Mouse (Mus musculus) testis, adult 2 months (tissue): Measurements from ENCODE around the gene Bag6. TPM values are rescaled to one million over a fixed set of nuclear protein-coding genes. Genes with fewer than 3 reads are reported as not detected.

Experiments used
- H3K27ac ChIP-seq: fragments of 200-500 bp; 2 replicates; pipeline ENCODE4 v1.5.1; 2012; ENCODE audit warnings: low read depth, low read length; ENCODE audit not compliant: control insufficient read depth, insufficient read depth
- H3K27me3 ChIP-seq: fragments of 200-500 bp; 2 replicates; pipeline ENCODE4 v1.6.1; 2012; ENCODE audit warnings: mild to moderate bottlenecking, low read length, moderate library complexity; ENCODE audit not compliant: control insufficient read depth, insufficient read depth
- H3K36me3 ChIP-seq: fragments of 200-500 bp; 2 replicates; pipeline ENCODE4 v1.6.1; 2012; ENCODE audit warnings: mild to moderate bottlenecking, low read length; ENCODE audit not compliant: control insufficient read depth, insufficient read depth
- H3K4me1 ChIP-seq: fragments of 200-500 bp; 2 replicates; pipeline ENCODE4 v1.6.1; 2012; ENCODE audit warnings: low read length; ENCODE audit not compliant: control insufficient read depth, insufficient read depth
- H3K4me3 ChIP-seq: fragments of 200-500 bp; 2 replicates; pipeline ENCODE4 v1.5.1; 2012; ENCODE audit warnings: low read depth, mild to moderate bottlenecking, low read length, moderate library complexity, mixed read lengths; ENCODE audit not compliant: control insufficient read depth
- CTCF ChIP-seq: fragments of 200-500 bp; IDR thresholded peaks from 2 replicates; pipeline ENCODE4 v1.5.1; 2012; ENCODE audit warnings: low read depth, mild to moderate bottlenecking, inconsistent platforms, low read length, moderate library complexity; ENCODE audit not compliant: control insufficient read depth, insufficient read depth, insufficient replicate concordance
- POLR2A ChIP-seq: fragments of 200-500 bp; IDR thresholded peaks from 2 replicates; pipeline ENCODE4 v1.6.1; 2012; ENCODE audit warnings: low read depth, mild to moderate bottlenecking, inconsistent platforms, low read length, moderate library complexity; ENCODE audit not compliant: control insufficient read depth
- polyA plus RNA-seq: library from polyadenylated mRNA; depleted of rRNA; stranded (reverse); fragments of >200 nt; gene quantifications from 2 replicates; pipeline ENCODE4 v1.2.3, GENCODE M21; 2012; rRNA removed

The Bag6 gene
- polyA plus RNA-seq, result 709 and 791 TPM in 2 replicates

- Histone ChIP-seq H3K27me3 (no peaks in the 10 kb centered on the region), H3K4me1 (peaks cover 2% of the 10 kb centered on the region; the same call in 1 of the 2 replicates), H3K36me3 (peaks cover 2% of the 10 kb centered on the region), H3K27ac (peak within 1 kb of the TSS; percentile 97), H3K4me3 (peak within 1 kb of the TSS; percentile 98)
- TF ChIP-seq POLR2A, result peak; percentile 70
- TF ChIP-seq CTCF, result no peak; the same call in 1 of the 2 replicates
Measured at GRCm38 (mm10) chr17:35134801-35135590, at the start of gene Bag6. TSS of gene Bag6 (plus strand) at chr17:35135178.

- H3K4me1 ChIP-seq, result peaks cover 4% of the 10 kb centered on the region; the same call in 1 of the 2 replicates
- H3K36me3 ChIP-seq, result no peaks in the 10 kb centered on the region
- TF ChIP-seq CTCF, result no peak
- TF ChIP-seq POLR2A, result no peak
- no peak within 1 kb of the TSS for H3K27ac ChIP-seq
- H3K4me3 ChIP-seq, result no peak within 1 kb of the TSS
- no peaks in the 10 kb centered on the region for H3K27me3 ChIP-seq
Measured at GRCm38 (mm10) chr17:35085208-35085865, 49.6 kb upstream of the Bag6 start, which contains the start of gene Ly6g6f. TSS of gene Ly6g6f (minus strand) at chr17:35085610.

GRCm38 (mm10) chr17:35088151-35088550 lies 46.8 kb upstream of the Bag6 start:
- Histone ChIP-seq H3K36me3 (no peaks in the 10 kb centered on the region; the same call in 1 of the 2 replicates), H3K4me3 (no peak overlapping the region), H3K27ac (no peak overlapping the region), H3K4me1 (peaks cover 5% of the 10 kb centered on the region; the same call in 1 of the 2 replicates), H3K27me3 (no peaks in the 10 kb centered on the region)
- TF ChIP-seq POLR2A (no peak), CTCF (no peak)

- no peaks in the 10 kb centered on the region for H3K27me3 ChIP-seq
- H3K4me3 ChIP-seq, result peak within 1 kb of the TSS; percentile 90
- peaks cover 5% of the 10 kb centered on the region; the same call in 1 of the 2 replicates for H3K4me1 ChIP-seq
- H3K27ac ChIP-seq, result peak within 1 kb of the TSS; percentile 92
- H3K36me3 ChIP-seq, result no peaks in the 10 kb centered on the region; the same call in 1 of the 2 replicates
- no peak for TF ChIP-seq CTCF
- peak; percentile 90 for TF ChIP-seq POLR2A
Measured at GRCm38 (mm10) chr17:35088825-35089644, 45.9 kb upstream of the Bag6 start, which contains the start of gene Abhd16a. TSS of gene Abhd16a (plus strand) at chr17:35089263.

GRCm38 (mm10) chr17:35090166-35090932 lies 44.6 kb upstream of the Bag6 start:
- Histone ChIP-seq H3K27me3 (no peaks in the 10 kb centered on the region), H3K4me3 (no peak overlapping the region), H3K36me3 (no peaks in the 10 kb centered on the region; the same call in 1 of the 2 replicates), H3K4me1 (peaks cover 5% of the 10 kb centered on the region; the same call in 1 of the 2 replicates), H3K27ac (no peak overlapping the region)
- no peak for TF ChIP-seq CTCF
- no peak for TF ChIP-seq POLR2A
